Mouse (Mus musculus): ENCODE data around the gene 1700020N01Rik. TPM values are rescaled to one million over a fixed set of nuclear protein-coding genes. Genes with fewer than 3 reads are reported as not detected.

The 1700020N01Rik gene
- polyA plus RNA-seq (2017; shearing (Covaris generic)), result not detected

DNA sequence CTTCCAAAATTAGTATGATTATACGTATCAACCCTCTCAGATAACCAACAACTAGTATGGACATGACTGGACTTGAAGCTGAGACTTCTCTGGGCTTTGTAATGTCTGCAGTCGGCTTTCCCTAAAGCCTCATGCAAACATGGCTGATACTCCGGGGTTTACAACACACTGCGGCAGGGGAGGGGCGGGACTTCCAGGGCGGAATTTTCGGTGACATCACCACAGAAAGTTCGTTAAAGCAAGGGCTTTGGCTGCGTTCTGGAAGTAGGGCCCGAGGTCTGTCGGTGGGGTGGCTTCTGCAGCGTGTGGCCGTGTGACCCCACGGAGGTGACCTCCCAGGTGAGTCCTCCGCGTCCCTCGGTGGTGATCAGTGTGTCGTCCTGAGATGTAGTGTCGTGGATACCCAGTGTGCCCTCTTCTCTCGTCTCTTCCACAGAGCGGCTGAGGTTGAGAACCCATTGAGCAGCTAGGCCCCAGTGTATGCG, at the start of gene 1700020N01Rik:
Gene 1700020N01Rik, plus strand, starts transcription at position 250 of the 485 bp plus-strand sequence.

Other genes starting within 250 kb of the 1700020N01Rik start
- gene Aldh8a1, start 215.9 kb upstream of the 1700020N01Rik start, polyA plus RNA-seq (2017; shearing (Covaris generic)), result not detected

Measured in activated CD4-positive, CD25-positive, alpha-beta regulatory T cell, adult 9 weeks (primary cell).